Mouse (Mus musculus): Measurements from ENCODE around the gene Bace1. TPM values are rescaled to one million over a fixed set of nuclear protein-coding genes. Genes with fewer than 3 reads are reported as not detected.

Gene Bace1
- polyA plus RNA-seq, 1 experiment from 2014 or later = 36.0 TPM

GRCm38 (mm10) chr9:45811946-45812345 is 26.4 kb upstream of the Bace1 start:
- Histone ChIP-seq H3K4me1 (no peaks in the 10 kb centered on the region), H3K36me3 (peaks cover 45% of the 10 kb centered on the region), H3K27me3 (no peaks in the 10 kb centered on the region), H3K4me3 (no peak overlapping the region), H3K9me3 (no peaks in the 10 kb centered on the region), H3K4me2 (replicated peaks) (no peak overlapping the region), H3K9ac (no peak overlapping the region), H3K27ac (no peak overlapping the region)
- ATAC-seq (ENCODE audit: low FRiP score, low read depth) = no peak
- WGBS = 43% methylated on average over 5 of the region's 5 CpGs

- H3K9ac ChIP-seq = no peak overlapping the region
- no peak overlapping the region for H3K27ac ChIP-seq
- H3K36me3 ChIP-seq = peaks cover 34% of the 10 kb centered on the region
- H3K4me1 ChIP-seq = no peaks in the 10 kb centered on the region
- no peak overlapping the region for H3K4me3 ChIP-seq
- no peaks in the 10 kb centered on the region for H3K27me3 ChIP-seq
- no peak for ATAC-seq (ENCODE audit: low FRiP score, low read depth)
- no peaks in the 10 kb centered on the region for H3K9me3 ChIP-seq
- no peak overlapping the region for H3K4me2 ChIP-seq (replicated peaks)
- 84% methylated on average over 9 of the region's 9 CpGs for WGBS
Measured at GRCm38 (mm10) chr9:45815113-45815512, 23.3 kb upstream of the Bace1 start.

- no peak overlapping the region for H3K9ac ChIP-seq
- no peak overlapping the region for H3K27ac ChIP-seq
- peaks cover 34% of the 10 kb centered on the region for H3K36me3 ChIP-seq
- H3K27me3 ChIP-seq = no peaks in the 10 kb centered on the region
- no peak overlapping the region for H3K4me3 ChIP-seq
- 76% methylated on average over 10 of the region's 10 CpGs for WGBS
- H3K9me3 ChIP-seq = no peaks in the 10 kb centered on the region
- H3K4me1 ChIP-seq = no peaks in the 10 kb centered on the region
- H3K4me2 ChIP-seq (replicated peaks) = no peak overlapping the region
- no peak for ATAC-seq (ENCODE audit: low FRiP score, low read depth)
Measured at GRCm38 (mm10) chr9:45815525-45815924, 22.9 kb upstream of the Bace1 start.

- Histone ChIP-seq H3K4me1 (no peaks in the 10 kb centered on the region), H3K27ac (no peak overlapping the region), H3K4me3 (no peak overlapping the region), H3K9me3 (no peaks in the 10 kb centered on the region), H3K27me3 (no peaks in the 10 kb centered on the region), H3K36me3 (peaks cover 51% of the 10 kb centered on the region), H3K4me2 (replicated peaks) (no peak overlapping the region), H3K9ac (no peak overlapping the region)
- ATAC-seq (ENCODE audit: low FRiP score, low read depth) = no peak
- WGBS = 89% methylated on average over 9 of the region's 9 CpGs
Measured at GRCm38 (mm10) chr9:45818406-45819011, 19.9 kb upstream of the Bace1 start.

GRCm38 (mm10) chr9:45827663-45828290 is 10.6 kb upstream of the Bace1 start:
- H3K36me3 ChIP-seq = peaks cover 9% of the 10 kb centered on the region; the same call in 1 of the 2 replicates
- WGBS = 6% methylated on average over 23 of the region's 23 CpGs
- peaks cover 6% of the 10 kb centered on the region for H3K4me1 ChIP-seq
- H3K9ac ChIP-seq = peak overlapping the region; percentile 82
- peak overlapping the region; percentile 83 for H3K4me3 ChIP-seq
- peak; percentile 28; the same call in 1 of the 2 replicates for ATAC-seq (ENCODE audit: low FRiP score, low read depth)
- H3K27me3 ChIP-seq = no peaks in the 10 kb centered on the region
- 0 out of 2 replicates have a peak, but pooled peaks cover 7% of the 10 kb centered on the region for H3K9me3 ChIP-seq
- H3K4me2 ChIP-seq (replicated peaks) = peak overlapping the region; percentile 86
- peak overlapping the region; percentile 79 for H3K27ac ChIP-seq

- Histone ChIP-seq H3K4me2 (replicated peaks) (peak within 1 kb of the TSS; percentile 86), H3K4me3 (peak within 1 kb of the TSS; percentile 83), H3K9ac (peak within 1 kb of the TSS; percentile 82), H3K27me3 (no peaks in the 10 kb centered on the region), H3K9me3 (0 out of 2 replicates have a peak, but pooled peaks cover 7% of the 10 kb centered on the region), H3K27ac (peak within 1 kb of the TSS; percentile 79), H3K36me3 (peaks cover 3% of the 10 kb centered on the region; the same call in 1 of the 2 replicates), H3K4me1 (peaks cover 6% of the 10 kb centered on the region)
- under 1% methylated on average over 31 of the region's 31 CpGs for WGBS
- peak; percentile 94 for ATAC-seq (ENCODE audit: low FRiP score, low read depth)
Measured at GRCm38 (mm10) chr9:45828291-45828963, 10.0 kb upstream of the Bace1 start, which contains the start of gene Cep164. TSS of gene Cep164 (minus strand) at chr9:45828691.

GRCm38 (mm10) chr9:45829107-45829506 is 9.3 kb upstream of the Bace1 start:
- Histone ChIP-seq H3K4me3 (peak overlapping the region; percentile 83), H3K4me2 (replicated peaks) (peak overlapping the region; percentile 86), H3K9ac (no peak overlapping the region), H3K27me3 (no peaks in the 10 kb centered on the region), H3K27ac (no peak overlapping the region), H3K9me3 (0 out of 2 replicates have a peak, but pooled peaks cover 7% of the 10 kb centered on the region), H3K4me1 (peaks cover 6% of the 10 kb centered on the region), H3K36me3 (no peaks in the 10 kb centered on the region)
- WGBS = 32% methylated on average over 10 of the region's 10 CpGs
- ATAC-seq (ENCODE audit: low FRiP score, low read depth) = no peak

GRCm38 (mm10) chr9:45832898-45833297 is 5.5 kb upstream of the Bace1 start:
- Histone ChIP-seq H3K36me3 (no peaks in the 10 kb centered on the region), H3K9ac (no peak overlapping the region), H3K4me1 (no peaks in the 10 kb centered on the region), H3K27ac (no peak overlapping the region), H3K27me3 (no peaks in the 10 kb centered on the region), H3K4me2 (replicated peaks) (no peak overlapping the region), H3K9me3 (0 out of 2 replicates have a peak, but pooled peaks cover 7% of the 10 kb centered on the region), H3K4me3 (no peak overlapping the region)
- no peak for ATAC-seq (ENCODE audit: low FRiP score, low read depth)
- 87% methylated on average over 2 of the region's 2 CpGs for WGBS

GRCm38 (mm10) chr9:45833461-45833860 is 4.9 kb upstream of the Bace1 start:
- no peak overlapping the region for H3K27ac ChIP-seq
- ATAC-seq (ENCODE audit: low FRiP score, low read depth) = no peak

GRCm38 (mm10) chr9:45838069-45838433 is 329 bp upstream of the Bace1 start:
- Histone ChIP-seq H3K4me3 (peak overlapping the region; percentile 90), H3K36me3 (no peaks in the 10 kb centered on the region; the same call in 1 of the 2 replicates), H3K27ac (no peak overlapping the region), H3K27me3 (no peaks in the 10 kb centered on the region), H3K9me3 (no peaks in the 10 kb centered on the region), H3K9ac (no peak overlapping the region), H3K4me1 (peaks cover 30% of the 10 kb centered on the region), H3K4me2 (replicated peaks) (peak overlapping the region; percentile 99)
- ATAC-seq (ENCODE audit: low FRiP score, low read depth) = no peak; the same call in 1 of the 2 replicates
- 21% methylated on average over 4 of the region's 4 CpGs for WGBS

More at GRCm38 (mm10) chr9:45833461-45833860, 4.9 kb upstream of the Bace1 start:
- no peak overlapping the region for H3K4me2 ChIP-seq (replicated peaks)
- H3K36me3 ChIP-seq = no peaks in the 10 kb centered on the region
- no peaks in the 10 kb centered on the region for H3K27me3 ChIP-seq
- H3K4me3 ChIP-seq = no peak overlapping the region
- H3K9me3 ChIP-seq = 0 out of 2 replicates have a peak, but pooled peaks cover 7% of the 10 kb centered on the region
- 78% methylated on average over 2 of the region's 2 CpGs for WGBS
- H3K9ac ChIP-seq = no peak overlapping the region
- no peaks in the 10 kb centered on the region for H3K4me1 ChIP-seq

- no peak overlapping the region for H3K27ac ChIP-seq
- H3K4me3 ChIP-seq = peak overlapping the region; percentile 90
- H3K9ac ChIP-seq = peak overlapping the region; percentile 90
- 0 out of 2 replicates have a peak, but pooled peaks have one; percentile 9 for ATAC-seq (ENCODE audit: low FRiP score, low read depth)
- no peaks in the 10 kb centered on the region for H3K27me3 ChIP-seq
- H3K4me2 ChIP-seq (replicated peaks) = peak overlapping the region; percentile 99
- peaks cover 30% of the 10 kb centered on the region for H3K4me1 ChIP-seq
- H3K36me3 ChIP-seq = no peaks in the 10 kb centered on the region; the same call in 1 of the 2 replicates
- 15% methylated on average over 17 of the region's 17 CpGs for WGBS
- H3K9me3 ChIP-seq = no peaks in the 10 kb centered on the region
Measured at GRCm38 (mm10) chr9:45839139-45839981, 980 bp downstream of the Bace1 start.

Measured in limb, embryonic 13.5 days (tissue).